Mouse (Mus musculus): ENCODE data around the gene Gabpa. TPM values are rescaled to one million over a fixed set of nuclear protein-coding genes. Genes with fewer than 3 reads are reported as not detected.

Gene Gabpa
- polyA plus RNA-seq (2015; fragmentation: Nextera tagmentation; extraction: Ambion mirVana): 17.5 and 18.7 TPM in 2 replicates

GRCm38 (mm10) chr16:84834745-84835440 is at the start of gene Gabpa:
Gene Gabpa (plus strand): TSS chr16:84834925.
- under 1% methylated on average over 52 of the region's 52 CpGs for WGBS
- Histone ChIP-seq H3K4me3 (peak within 1 kb of the TSS; percentile 83), H3K27me3 (replicated peaks) (no peaks in the 10 kb centered on the region)

GRCm38 (mm10) chr16:84784966-84785365 is 49.8 kb upstream of the Gabpa start:
- Histone ChIP-seq H3K4me2 (no peak overlapping the region), H3K27me3 (replicated peaks) (no peaks in the 10 kb centered on the region), H3K36me3 (replicated peaks) (no peaks in the 10 kb centered on the region), H3K4me3 (no peak overlapping the region), H3K4me1 (peaks cover 3% of the 10 kb centered on the region), H3K27ac (no peak overlapping the region), H3K9ac (no peak overlapping the region), H3K9me3 (no peaks in the 10 kb centered on the region)
- 10% methylated on average over 7 of the region's 7 CpGs for WGBS
- no peak; the same call in 1 of the 2 replicates for ATAC-seq (replicated peaks)

More at GRCm38 (mm10) chr16:84834745-84835440, at the start of gene Gabpa:
- peaks cover 38% of the 10 kb centered on the region for H3K4me1 ChIP-seq
- no peaks in the 10 kb centered on the region for H3K9me3 ChIP-seq
- H3K27ac ChIP-seq: peak within 1 kb of the TSS; percentile 95
- peak within 1 kb of the TSS; percentile 69 for H3K4me2 ChIP-seq
- peaks cover 16% of the 10 kb centered on the region; the same call in 1 of the 2 replicates for H3K36me3 ChIP-seq (replicated peaks)
- peak within 1 kb of the TSS; percentile 95 for H3K9ac ChIP-seq
- peak; percentile 97 for ATAC-seq (replicated peaks)

GRCm38 (mm10) chr16:84790595-84791165 is 44.0 kb upstream of the Gabpa start:
- H3K27ac ChIP-seq: no peak overlapping the region
- ATAC-seq (replicated peaks): no peak
- no peaks in the 10 kb centered on the region for H3K9me3 ChIP-seq
- H3K4me2 ChIP-seq: no peak overlapping the region
- H3K36me3 ChIP-seq (replicated peaks): no peaks in the 10 kb centered on the region
- H3K4me1 ChIP-seq: no peaks in the 10 kb centered on the region
- WGBS: 89% methylated on average over 2 of the region's 2 CpGs
- no peak overlapping the region for H3K4me3 ChIP-seq
- no peaks in the 10 kb centered on the region for H3K27me3 ChIP-seq (replicated peaks)
- H3K9ac ChIP-seq: no peak overlapping the region

- Histone ChIP-seq H3K9me3 (no peaks in the 10 kb centered on the region), H3K36me3 (replicated peaks) (no peaks in the 10 kb centered on the region), H3K9ac (no peak overlapping the region), H3K27ac (no peak overlapping the region), H3K4me2 (no peak overlapping the region), H3K4me3 (no peak overlapping the region), H3K4me1 (no peaks in the 10 kb centered on the region), H3K27me3 (replicated peaks) (no peaks in the 10 kb centered on the region)
- ATAC-seq (replicated peaks): no peak
- WGBS: 91% methylated on average over 14 of the region's 14 CpGs
These were observed 41.3 kb upstream of the Gabpa start for GRCm38 (mm10) chr16:84793401-84793800.

- Histone ChIP-seq H3K9me3 (no peaks in the 10 kb centered on the region), H3K27me3 (replicated peaks) (no peaks in the 10 kb centered on the region), H3K4me2 (no peak overlapping the region), H3K27ac (no peak overlapping the region), H3K9ac (no peak overlapping the region), H3K4me3 (no peak overlapping the region), H3K4me1 (no peaks in the 10 kb centered on the region), H3K36me3 (replicated peaks) (no peaks in the 10 kb centered on the region)
- 66% methylated on average over 3 of the region's 3 CpGs for WGBS
- ATAC-seq (replicated peaks): no peak
These were observed 39.4 kb upstream of the Gabpa start for GRCm38 (mm10) chr16:84795337-84795736.

- Histone ChIP-seq H3K27ac (no peak overlapping the region), H3K36me3 (replicated peaks) (no peaks in the 10 kb centered on the region), H3K9me3 (no peaks in the 10 kb centered on the region), H3K4me2 (no peak overlapping the region), H3K9ac (no peak overlapping the region), H3K4me1 (no peaks in the 10 kb centered on the region), H3K4me3 (no peak overlapping the region), H3K27me3 (replicated peaks) (no peaks in the 10 kb centered on the region)
- 75% methylated on average over 9 of the region's 9 CpGs for WGBS
- ATAC-seq (replicated peaks): no peak
These were observed 38.0 kb upstream of the Gabpa start for GRCm38 (mm10) chr16:84796678-84797077.

- Histone ChIP-seq H3K9me3 (no peaks in the 10 kb centered on the region), H3K4me1 (no peaks in the 10 kb centered on the region), H3K9ac (no peak overlapping the region), H3K27me3 (replicated peaks) (no peaks in the 10 kb centered on the region), H3K36me3 (replicated peaks) (no peaks in the 10 kb centered on the region), H3K4me2 (no peak overlapping the region), H3K27ac (no peak overlapping the region), H3K4me3 (no peak overlapping the region)
- no peak for ATAC-seq (replicated peaks)
- WGBS: 98% methylated on average over 1 of the region's 2 CpGs
These were observed 34.7 kb upstream of the Gabpa start for GRCm38 (mm10) chr16:84800038-84800437.

DNA sequence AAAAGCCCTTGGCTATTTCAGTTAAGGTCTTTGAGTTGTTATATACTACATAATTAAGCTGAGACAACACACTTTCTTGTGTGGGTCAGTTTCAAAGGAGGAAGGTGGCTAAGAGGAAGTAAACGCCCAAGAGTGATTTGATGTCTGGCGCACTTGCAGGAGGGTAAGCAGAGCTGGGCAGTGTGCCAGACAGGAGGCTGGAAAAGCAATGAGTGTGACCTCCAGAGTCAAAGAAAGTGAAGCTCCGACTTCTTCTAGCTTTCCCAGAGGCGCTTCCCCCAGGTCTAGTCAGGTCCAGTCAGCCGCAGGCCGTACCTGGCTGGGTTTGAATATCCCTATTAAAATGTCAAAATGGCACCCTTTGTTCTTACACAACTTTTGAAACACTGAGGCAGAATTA is 32.5 kb upstream of the Gabpa start:
- no peaks in the 10 kb centered on the region for H3K27me3 ChIP-seq (replicated peaks)
- H3K27ac ChIP-seq: no peak overlapping the region
- H3K4me2 ChIP-seq: no peak overlapping the region
- H3K4me1 ChIP-seq: no peaks in the 10 kb centered on the region
- ATAC-seq (replicated peaks): no peak
- H3K9ac ChIP-seq: no peak overlapping the region
- H3K9me3 ChIP-seq: no peaks in the 10 kb centered on the region
- WGBS: 73% methylated on average over 6 of the region's 6 CpGs
- no peak overlapping the region for H3K4me3 ChIP-seq
- no peaks in the 10 kb centered on the region for H3K36me3 ChIP-seq (replicated peaks)

DNA sequence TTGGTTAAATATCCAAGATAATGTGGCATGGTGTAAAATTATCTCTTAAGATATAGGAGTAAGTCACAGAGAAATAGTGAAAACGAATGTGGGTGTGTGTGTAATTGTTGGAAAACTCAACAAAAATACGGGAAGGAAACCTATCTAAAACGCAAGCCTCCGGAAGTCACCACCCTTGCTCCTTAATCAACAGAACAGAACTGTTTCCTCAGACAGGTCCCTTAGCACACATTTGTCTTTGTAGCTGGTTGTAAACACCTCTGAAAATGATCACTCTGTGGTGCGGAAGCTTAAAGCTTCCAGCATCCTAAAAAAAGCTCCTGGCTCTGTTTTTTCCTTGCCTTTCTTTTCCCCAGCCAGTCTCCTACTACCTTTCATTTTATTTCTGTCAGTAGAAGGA is 29.9 kb upstream of the Gabpa start:
- Histone ChIP-seq H3K4me3 (no peak overlapping the region), H3K36me3 (replicated peaks) (no peaks in the 10 kb centered on the region), H3K27me3 (replicated peaks) (no peaks in the 10 kb centered on the region), H3K4me1 (no peaks in the 10 kb centered on the region), H3K9me3 (no peaks in the 10 kb centered on the region), H3K27ac (no peak overlapping the region), H3K9ac (no peak overlapping the region), H3K4me2 (no peak overlapping the region)
- 91% methylated on average over 5 of the region's 5 CpGs for WGBS
- ATAC-seq (replicated peaks): no peak

- Histone ChIP-seq H3K27ac (no peak overlapping the region), H3K27me3 (replicated peaks) (no peaks in the 10 kb centered on the region), H3K9me3 (no peaks in the 10 kb centered on the region), H3K36me3 (replicated peaks) (no peaks in the 10 kb centered on the region; the same call in 1 of the 2 replicates), H3K4me3 (no peak overlapping the region), H3K4me1 (no peaks in the 10 kb centered on the region), H3K4me2 (no peak overlapping the region), H3K9ac (no peak overlapping the region)
- WGBS: 97% methylated on average over 3 of the region's 3 CpGs
- ATAC-seq (replicated peaks): no peak
These were observed 28.6 kb upstream of the Gabpa start for GRCm38 (mm10) chr16:84806175-84806574.

DNA sequence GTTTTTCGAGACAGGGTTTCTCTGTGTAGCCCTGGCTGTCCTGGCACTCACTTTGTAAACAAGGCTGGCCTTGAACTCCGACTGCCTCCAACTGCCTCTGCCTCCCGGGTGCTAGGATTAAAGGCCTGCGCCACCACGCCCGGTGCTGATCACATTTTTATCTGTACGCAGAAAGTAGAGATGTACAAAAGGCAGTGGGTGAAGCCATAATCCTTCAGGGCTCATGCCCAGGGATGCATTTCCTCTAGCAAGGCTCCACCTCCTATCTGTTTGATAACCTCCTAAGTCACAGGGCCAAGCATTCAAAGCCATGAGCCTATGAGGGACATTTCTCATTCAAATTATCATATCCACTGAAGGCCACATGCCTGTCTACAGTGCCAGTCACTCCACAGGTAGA is 26.9 kb upstream of the Gabpa start:
- Histone ChIP-seq H3K36me3 (replicated peaks) (no peaks in the 10 kb centered on the region; the same call in 1 of the 2 replicates), H3K9ac (no peak overlapping the region), H3K4me2 (no peak overlapping the region), H3K9me3 (no peaks in the 10 kb centered on the region), H3K4me1 (no peaks in the 10 kb centered on the region), H3K27me3 (replicated peaks) (no peaks in the 10 kb centered on the region), H3K27ac (no peak overlapping the region), H3K4me3 (no peak overlapping the region)
- WGBS: 95% methylated on average over 7 of the region's 7 CpGs
- ATAC-seq (replicated peaks): no peak

DNA sequence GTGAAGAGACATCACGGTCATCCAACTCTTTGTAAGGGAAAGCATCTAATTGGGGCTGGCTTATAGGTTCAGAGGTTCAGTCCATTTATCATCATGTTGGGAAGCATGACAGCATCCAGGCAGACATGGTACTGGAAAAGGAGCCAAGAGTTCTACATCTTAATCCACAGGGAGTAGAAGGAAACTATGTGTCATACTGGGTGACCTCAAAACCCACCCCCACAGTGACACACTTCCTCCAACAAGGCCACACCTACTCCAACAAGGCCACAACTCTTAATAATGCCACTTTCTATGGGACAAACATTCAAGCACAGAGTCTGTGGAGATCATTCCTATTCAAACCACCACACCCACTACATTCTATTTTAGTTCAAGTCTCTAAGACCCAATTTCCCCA is 24.5 kb upstream of the Gabpa start:
- no peaks in the 10 kb centered on the region for H3K4me1 ChIP-seq
- H3K4me3 ChIP-seq: no peak overlapping the region
- no peaks in the 10 kb centered on the region for H3K9me3 ChIP-seq
- no peaks in the 10 kb centered on the region for H3K27me3 ChIP-seq (replicated peaks)
- no peak overlapping the region for H3K27ac ChIP-seq
- H3K9ac ChIP-seq: no peak overlapping the region
- 95% methylated on average over 1 of the region's 1 CpGs for WGBS
- ATAC-seq (replicated peaks): no peak
- H3K4me2 ChIP-seq: no peak overlapping the region
- no peaks in the 10 kb centered on the region; the same call in 1 of the 2 replicates for H3K36me3 ChIP-seq (replicated peaks)

- no peak overlapping the region for H3K4me2 ChIP-seq
- H3K4me3 ChIP-seq: no peak overlapping the region
- no peak overlapping the region for H3K27ac ChIP-seq
- H3K27me3 ChIP-seq (replicated peaks): no peaks in the 10 kb centered on the region
- WGBS: 85% methylated on average over 8 of the region's 8 CpGs
- no peaks in the 10 kb centered on the region for H3K9me3 ChIP-seq
- ATAC-seq (replicated peaks): no peak
- H3K9ac ChIP-seq: no peak overlapping the region
- no peaks in the 10 kb centered on the region; the same call in 1 of the 2 replicates for H3K36me3 ChIP-seq (replicated peaks)
- no peaks in the 10 kb centered on the region for H3K4me1 ChIP-seq
These were observed 20.9 kb upstream of the Gabpa start for GRCm38 (mm10) chr16:84813852-84814251.
